Mouse (Mus musculus) kidney, postnatal 0 days (tissue): ENCODE measurements around the gene Tgfa. TPM values are rescaled to one million over a fixed set of nuclear protein-coding genes. Genes with fewer than 3 reads are reported as not detected.

Experiments used
- ATAC-seq: fragments of 200-750 bp; cut with Nextera tagmentation; replicated peaks from 2 replicates; pipeline ENCODE4 v1.8.0; 2017; ENCODE audit warnings: low read depth, moderate number of reproducible peaks, moderate TSS enrichment, moderate library complexity; ENCODE audit not compliant: low FRiP score
- DNase-seq: peaks from one replicate; pipeline ENCODE4 v3.0.0-alpha.2; 2016; ENCODE audit warnings: low spot score
- H3K27ac ChIP-seq: fragments of 300-500 bp; sonication (generic); 2 replicates; pipeline ENCODE4 v1.5.1; 2014; ENCODE audit warnings: mild to moderate bottlenecking
- H3K27me3 ChIP-seq: fragments of 300-500 bp; sonication (generic); 2 replicates; pipeline ENCODE4 v1.6.1; 2014; ENCODE audit warnings: low read length, mixed read lengths; ENCODE audit not compliant: insufficient read depth
- H3K36me3 ChIP-seq: fragments of 300-500 bp; sonication (generic); 2 replicates; pipeline ENCODE4 v1.6.1; 2014; ENCODE audit warnings: low read length, mixed read lengths; ENCODE audit not compliant: insufficient read depth
- H3K4me1 ChIP-seq: fragments of 300-500 bp; sonication (generic); replicated peaks from 2 replicates; pipeline ENCODE4 v1.6.1; 2014; ENCODE audit warnings: antibody characterized with exemption, low read length, mixed read lengths; ENCODE audit not compliant: insufficient read depth
- H3K4me2 ChIP-seq: fragments of 300-500 bp; sonication (generic); 2 replicates; pipeline ENCODE4 v1.6.1; 2014; ENCODE audit warnings: mild to moderate bottlenecking, low read length, moderate library complexity, mixed read lengths
- H3K4me3 ChIP-seq: fragments of 300-500 bp; sonication (generic); replicated peaks from 2 replicates; pipeline ENCODE4 v1.5.1; 2014; ENCODE audit warnings: low read depth, low read length
- H3K9ac ChIP-seq: fragments of 300-500 bp; sonication (generic); 2 replicates; pipeline ENCODE4 v1.6.1; 2014; ENCODE audit warnings: low read depth, low read length
- H3K9me3 ChIP-seq: fragments of 300-500 bp; sonication (generic); replicated peaks from 2 replicates; pipeline ENCODE4 v1.6.1; 2016; ENCODE audit warnings: low read length, inconsistent platforms, mixed read lengths
- CTCF ChIP-seq: IDR thresholded peaks from 2 replicates; pipeline ENCODE4 v1.5.1; 2016; ENCODE audit warnings: antibody characterized with exemption, low read depth, mild to moderate bottlenecking, moderate library complexity
- WGBS: fragments of 180-500 bp; shearing (Covaris S2); extraction: QIAGEN DNeasy Blood & Tissue Kit; methylation state at CpG from one replicate; pipeline ENCODE4 v1.1.7; 2014; 5-methylcytosine and 5-hydroxymethylcytosine counted together
- polyA plus RNA-seq: library from polyadenylated mRNA; unstranded; fragments of >200 nt; fragmentation: Nextera tagmentation; extraction: Ambion mirVana; gene quantifications from 2 replicates; pipeline ENCODE4 v1.2.1, GENCODE M21; 2015

The Tgfa gene
- polyA plus RNA-seq, 1 experiment from 2014 or later: 6.1 TPM

DNA sequence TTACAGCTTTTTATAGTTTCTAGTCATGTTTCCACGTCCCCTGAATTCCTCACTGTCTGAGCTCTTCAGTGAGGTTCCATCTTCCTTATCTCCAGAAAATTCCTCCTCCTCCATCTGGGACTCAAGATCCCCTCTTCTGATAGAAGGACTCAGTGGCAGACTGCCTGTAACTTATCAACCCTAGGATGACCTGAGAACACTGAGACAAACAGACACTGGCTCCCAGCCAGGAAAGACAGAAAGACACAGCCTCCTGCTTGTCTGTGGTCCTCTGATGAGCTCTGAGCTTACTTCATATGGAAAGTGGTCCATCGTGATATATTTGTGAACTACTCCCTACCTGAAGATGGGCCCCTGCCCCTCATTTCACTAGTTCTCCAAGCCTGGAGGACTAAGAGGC lies 40.5 kb upstream of the Tgfa start:
- no peak overlapping the region for H3K4me2 ChIP-seq
- 69% methylated on average over 2 of the region's 2 CpGs for WGBS
- H3K36me3 ChIP-seq: no peaks in the 10 kb centered on the region
- ATAC-seq (no peak), DNase-seq (no peak)
- no peaks in the 10 kb centered on the region for H3K4me1 ChIP-seq
- no peak for TF ChIP-seq CTCF
- H3K27me3 ChIP-seq: no peaks in the 10 kb centered on the region
- H3K27ac ChIP-seq: no peak overlapping the region
- H3K9ac ChIP-seq: no peak overlapping the region
- no peak overlapping the region for H3K4me3 ChIP-seq
- H3K9me3 ChIP-seq: no peaks in the 10 kb centered on the region

DNA sequence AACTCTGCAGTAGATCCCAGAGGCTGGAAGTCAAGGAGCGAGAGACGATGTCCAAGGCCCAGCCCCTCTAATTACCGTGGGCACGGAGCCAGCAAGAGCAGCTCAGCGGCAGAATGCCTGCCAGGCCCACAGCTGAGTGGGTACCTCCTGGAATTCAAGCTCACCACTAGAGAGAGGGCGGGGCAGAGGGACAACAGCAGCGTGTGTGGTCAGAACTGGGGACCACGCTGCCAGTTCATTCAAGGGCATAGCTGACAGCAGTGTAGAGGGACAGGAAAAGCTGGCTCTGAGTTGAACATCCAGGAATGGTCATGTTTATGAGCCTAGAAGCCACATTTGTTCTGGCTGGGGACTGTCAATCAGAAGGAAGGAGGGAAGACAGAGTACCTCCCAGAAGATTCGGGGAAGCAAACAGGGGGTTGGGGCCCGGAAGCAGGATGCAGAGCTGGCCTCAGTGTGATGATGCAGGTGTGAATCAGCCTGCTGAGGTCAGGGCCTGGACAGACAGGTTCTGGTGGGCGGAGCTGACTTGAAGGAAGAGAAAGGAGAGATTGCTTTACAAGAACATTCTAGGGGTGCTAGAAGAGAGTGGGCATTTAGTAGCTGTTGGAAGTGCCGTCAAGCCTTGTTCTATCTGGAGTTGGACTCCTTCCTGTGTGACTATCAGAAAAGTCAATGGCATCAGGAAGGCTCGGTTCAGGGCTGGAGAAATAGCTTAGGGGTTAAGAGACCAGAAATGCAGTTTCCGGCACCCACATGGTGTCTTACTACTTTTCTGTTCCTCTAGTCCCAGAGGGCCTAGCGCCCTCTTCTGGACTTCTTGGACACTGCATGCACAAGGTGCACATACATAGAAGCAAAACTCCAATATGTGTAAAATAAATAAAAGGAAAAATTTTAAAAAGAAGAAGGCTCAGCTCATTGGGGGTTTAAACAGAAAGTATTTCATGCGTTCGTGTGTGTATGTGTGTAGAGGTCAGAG lies 37.5 kb upstream of the Tgfa start:
- Histone ChIP-seq H3K36me3 (no peaks in the 10 kb centered on the region), H3K4me2 (no peak overlapping the region), H3K9ac (no peak overlapping the region), H3K4me1 (no peaks in the 10 kb centered on the region), H3K27ac (no peak overlapping the region), H3K4me3 (no peak overlapping the region), H3K27me3 (no peaks in the 10 kb centered on the region), H3K9me3 (no peaks in the 10 kb centered on the region)
- DNase-seq: peak; percentile 46
- no peak for TF ChIP-seq CTCF
- WGBS: 53% methylated on average over 17 of the region's 17 CpGs
- ATAC-seq: no peak; the same call in 1 of the 2 replicates

DNA sequence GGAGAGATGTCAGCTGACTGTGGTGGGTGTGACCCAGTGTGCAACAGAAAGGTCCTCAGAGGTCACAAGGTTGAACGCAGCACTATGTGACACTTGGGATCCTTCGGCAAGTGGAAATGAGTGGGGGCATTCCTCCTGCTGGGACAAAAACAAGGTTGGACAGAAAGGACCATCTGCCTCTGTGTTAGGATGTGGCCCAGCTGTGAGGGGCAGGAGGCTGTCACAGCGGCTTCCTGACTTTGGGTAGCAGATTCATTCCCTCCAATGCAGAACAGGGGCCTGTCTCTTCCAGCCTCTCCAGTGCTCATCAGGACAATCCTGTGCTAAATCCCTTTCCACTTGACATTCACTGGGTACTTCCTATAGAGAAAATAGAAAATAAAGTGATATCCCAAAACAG lies 34.1 kb upstream of the Tgfa start:
- H3K4me2 ChIP-seq: no peak overlapping the region
- H3K9ac ChIP-seq: no peak overlapping the region
- no peak for ATAC-seq
- no peak for TF ChIP-seq CTCF
- no peaks in the 10 kb centered on the region for H3K36me3 ChIP-seq
- no peak overlapping the region for H3K4me3 ChIP-seq
- no peaks in the 10 kb centered on the region for H3K4me1 ChIP-seq
- no peaks in the 10 kb centered on the region for H3K9me3 ChIP-seq
- DNase-seq: no peak
- WGBS: 45% methylated on average over 3 of the region's 3 CpGs
- H3K27me3 ChIP-seq: no peaks in the 10 kb centered on the region
- no peak overlapping the region for H3K27ac ChIP-seq

DNA sequence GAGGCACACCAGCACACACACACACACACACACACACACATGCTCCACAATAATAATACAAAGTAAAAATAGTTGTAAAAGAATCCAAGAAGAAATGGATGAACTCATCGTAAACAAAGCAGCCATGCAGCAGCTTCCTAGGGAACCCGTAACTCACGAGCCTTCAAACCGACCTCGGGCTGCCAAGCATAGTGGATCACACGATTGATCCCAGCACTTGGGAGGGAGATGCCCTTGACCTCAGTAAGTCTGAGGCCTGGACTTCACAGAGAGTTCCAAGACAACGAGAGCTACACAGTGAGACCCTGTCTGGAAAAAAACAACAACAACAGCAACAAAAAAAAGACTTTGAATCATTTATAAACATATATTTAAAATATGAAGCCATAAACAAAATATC lies 33.4 kb upstream of the Tgfa start:
- WGBS: 16% methylated on average over 7 of the region's 7 CpGs
- DNase-seq (peak; percentile 33), ATAC-seq (no peak)
- no peaks in the 10 kb centered on the region for H3K4me1 ChIP-seq
- no peaks in the 10 kb centered on the region for H3K36me3 ChIP-seq
- H3K4me3 ChIP-seq: no peak overlapping the region
- H3K27me3 ChIP-seq: no peaks in the 10 kb centered on the region
- H3K27ac ChIP-seq: no peak overlapping the region
- H3K9ac ChIP-seq: no peak overlapping the region
- H3K9me3 ChIP-seq: no peaks in the 10 kb centered on the region
- no peak overlapping the region for H3K4me2 ChIP-seq
- no peak for TF ChIP-seq CTCF

DNA sequence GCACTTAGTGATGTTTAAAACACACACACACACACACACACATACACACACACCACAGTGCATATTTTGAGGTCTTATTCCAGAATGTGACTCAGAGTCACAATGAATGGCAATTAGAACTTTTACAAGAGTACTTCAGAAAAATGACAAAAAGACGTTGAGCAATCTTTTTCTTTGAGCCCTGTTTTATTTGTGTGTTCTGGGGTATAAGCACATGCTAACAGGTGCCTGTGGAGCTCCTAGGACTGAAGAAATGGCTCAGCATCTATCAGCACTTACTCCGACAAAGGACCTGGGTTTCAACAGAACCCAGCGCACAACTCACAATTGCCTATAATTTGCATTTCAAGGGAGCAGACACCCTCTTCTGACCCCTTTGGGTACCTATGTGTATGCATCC lies 31.0 kb upstream of the Tgfa start:
- H3K4me3 ChIP-seq: no peak overlapping the region
- H3K9me3 ChIP-seq: no peaks in the 10 kb centered on the region
- H3K36me3 ChIP-seq: no peaks in the 10 kb centered on the region
- H3K4me2 ChIP-seq: no peak overlapping the region
- no peak for TF ChIP-seq CTCF
- no peaks in the 10 kb centered on the region for H3K27me3 ChIP-seq
- H3K4me1 ChIP-seq: no peaks in the 10 kb centered on the region
- H3K27ac ChIP-seq: no peak overlapping the region
- no peak for ATAC-seq
- no peak for DNase-seq
- WGBS: 58% methylated on average over 3 of the region's 3 CpGs
- no peak overlapping the region for H3K9ac ChIP-seq

DNA sequence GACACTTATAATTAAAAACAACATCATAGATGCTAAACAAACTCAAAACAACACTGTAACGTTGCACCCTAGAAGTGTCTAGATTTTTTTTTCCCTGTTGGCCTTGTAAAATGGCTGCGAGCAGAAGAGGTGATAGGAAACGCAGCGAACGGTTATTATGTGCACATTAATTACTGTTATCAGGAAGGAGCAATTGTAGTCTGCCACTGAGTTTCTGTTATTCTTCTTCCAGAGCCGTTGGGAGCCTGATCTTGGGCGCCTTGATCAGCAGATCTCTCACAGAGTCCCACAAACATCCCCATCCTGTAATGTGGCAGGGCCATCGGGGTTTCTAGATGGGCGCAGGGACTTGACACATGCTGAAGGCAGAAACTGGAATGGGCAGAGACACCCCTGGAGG lies 28.6 kb upstream of the Tgfa start:
- no peak overlapping the region for H3K9ac ChIP-seq
- no peak overlapping the region for H3K4me2 ChIP-seq
- ATAC-seq (no peak), DNase-seq (no peak)
- H3K9me3 ChIP-seq: no peaks in the 10 kb centered on the region
- no peak overlapping the region for H3K4me3 ChIP-seq
- no peak for TF ChIP-seq CTCF
- H3K27ac ChIP-seq: no peak overlapping the region
- no peaks in the 10 kb centered on the region for H3K36me3 ChIP-seq
- H3K27me3 ChIP-seq: no peaks in the 10 kb centered on the region
- WGBS: 67% methylated on average over 9 of the region's 9 CpGs
- no peaks in the 10 kb centered on the region for H3K4me1 ChIP-seq
